In the genomic region with DNA sequence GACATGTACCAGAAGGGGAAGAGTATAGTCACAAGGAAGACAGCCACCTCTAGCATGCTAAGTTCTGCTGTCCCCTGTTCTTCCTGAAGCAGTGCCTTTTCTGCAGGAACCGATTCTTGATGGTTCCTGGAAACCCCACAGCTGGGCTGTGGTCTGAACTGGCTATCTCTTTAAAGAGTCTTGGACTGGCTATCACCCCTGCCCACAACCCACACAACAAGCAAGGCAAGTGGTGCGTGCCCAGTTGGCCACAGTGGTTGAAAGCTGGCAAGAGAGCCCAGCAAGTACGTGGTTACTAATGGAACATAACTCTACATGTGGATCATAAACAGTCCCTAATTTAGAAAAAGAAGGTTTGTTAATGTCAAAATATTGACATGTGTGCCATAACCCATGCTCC, we compare ENCODE assay signal across 21 mouse cellular contexts.
DNase-seq lines count a peak whose midpoint lies in the region; ATAC-seq and TF ChIP-seq lines count a peak whose summit lies in the region.
"Had no signal": no experiment of that assay in that cellular context is flagged by ENCODE, and none has a peak within 500 bp of the region (broad histone marks: within the 10 kb centered on the region; RNA-seq: fewer than 3 reads in every experiment).

No protein-coding gene starts in this region.

- no peaks in the 10 kb centered on the region for H3K79me2 ChIP-seq in myocyte (ENCODE audit: control insufficient read depth, insufficient read depth)

- H3K36me3 ChIP-seq in lung, embryonic 16.5 days (ENCODE audit: control insufficient read depth, insufficient read depth, low read length), result peaks cover 22% of the 10 kb centered on the region
- H3K36me3 ChIP-seq in myocyte (ENCODE audit: control insufficient read depth, insufficient read depth), result peaks cover 62% of the 10 kb centered on the region

- peak; percentile 35; the same call in 1 of the 2 replicates for ATAC-seq in lung, embryonic 16.5 days (ENCODE audit: low read depth)
- peak; percentile 60 for ATAC-seq in common myeloid progenitor, adult 5-6 weeks (replicated peaks; ENCODE audit: low read depth, poor library complexity, severe bottlenecking)
- ATAC-seq: activated CD4-positive, CD25-positive, alpha-beta regulatory T cell, adult 4 months; forebrain, embryonic 13.5 days; forebrain, embryonic 16.5 days had no signal

- H3K4me3 ChIP-seq in lung, embryonic 16.5 days (ENCODE audit: low read length), result no peak overlapping the region
- no peak overlapping the region for H3K4me3 ChIP-seq in myocyte
- H3K4me3 ChIP-seq in gastrocnemius, adult 2 months, result no peak overlapping the region
- H3K4me3 ChIP-seq: embryonic facial prominence, embryonic 12.5 days; erythroblast, embryonic 14.5 days; forebrain, embryonic 13.5 days; hindbrain, embryonic 12.5 days; hindbrain, embryonic 15.5 days had no signal

- no peak for TF ChIP-seq POLR2A in myocyte (IDR thresholded peaks at IDR 0.05; ENCODE audit: insufficient read length, low read depth)

- no peak overlapping the region for H3K4me2 ChIP-seq in lung, embryonic 16.5 days (ENCODE audit: low read depth, low read length)
- no peak overlapping the region for H3K4me2 ChIP-seq in myocyte (ENCODE audit: low read depth)
- H3K4me2 ChIP-seq: embryonic facial prominence, embryonic 12.5 days; forebrain, embryonic 13.5 days; heart, embryonic 11.5 days; hindbrain, embryonic 12.5 days; hindbrain, embryonic 15.5 days had no signal

- H3K9ac ChIP-seq in lung, embryonic 16.5 days (ENCODE audit: low read length), result no peak overlapping the region
- H3K9ac ChIP-seq: embryonic facial prominence, embryonic 12.5 days; forebrain, embryonic 13.5 days; hindbrain, embryonic 12.5 days; hindbrain, embryonic 15.5 days had no signal

- DNase-seq in lung, adult 18-20 months, result no peak
- peak; percentile 55 for DNase-seq in 416B (ENCODE audit: low read depth)
- no peak for DNase-seq in gastrocnemius, adult 2 months
- DNase-seq: adrenal gland, adult 8-10 months; adrenal gland, postnatal 25 days; cerebellum, adult 11-12 months; cerebellum, adult 8-10 months; cerebellum, postnatal 10 days; cerebellum, postnatal 36 days; gastrocnemius, postnatal 14 days had no signal

- peaks cover 3% of the 10 kb centered on the region; the same call in 1 of the 2 replicates for H3K4me1 ChIP-seq in lung, embryonic 16.5 days (replicated peaks; ENCODE audit: control insufficient read depth, insufficient read depth, low read length)
- H3K4me1 ChIP-seq: embryonic facial prominence, embryonic 12.5 days; forebrain, embryonic 13.5 days; hindbrain, embryonic 12.5 days; hindbrain, embryonic 15.5 days had no signal

- no peak overlapping the region for H3ac ChIP-seq in myocyte (ENCODE audit: control insufficient read depth, insufficient read length)

- H3K9me3 ChIP-seq in lung, embryonic 16.5 days (ENCODE audit: control insufficient read depth, low read length), result no peaks in the 10 kb centered on the region
- H3K9me3 ChIP-seq: embryonic facial prominence, embryonic 12.5 days; forebrain, embryonic 13.5 days; hindbrain, embryonic 12.5 days; hindbrain, embryonic 15.5 days had no signal

- 69% methylated on average over 3 of the region's 3 CpGs for WGBS in lung, embryonic 16.5 days

- no peaks in the 10 kb centered on the region for H3K27me3 ChIP-seq in lung, embryonic 16.5 days (ENCODE audit: control insufficient read depth, insufficient read depth, low read depth, low read length)
- H3K27me3 ChIP-seq in myocyte (ENCODE audit: control insufficient read depth, insufficient read depth, insufficient read length), result no peaks in the 10 kb centered on the region
- H3K27me3 ChIP-seq: embryonic facial prominence, embryonic 12.5 days; forebrain, embryonic 13.5 days; hindbrain, embryonic 12.5 days; hindbrain, embryonic 15.5 days had no signal

- TF ChIP-seq CTCF in gastrocnemius, adult 2 months (IDR thresholded peaks at IDR 0.05), result no peak

- peak overlapping the region; percentile 42; the same call in 1 of the 2 replicates for H3K27ac ChIP-seq in lung, embryonic 16.5 days (ENCODE audit: low read length)
- no peak overlapping the region for H3K27ac ChIP-seq in gastrocnemius, adult 2 months
- H3K27ac ChIP-seq: embryonic facial prominence, embryonic 12.5 days; forebrain, embryonic 13.5 days; hindbrain, embryonic 12.5 days; hindbrain, embryonic 15.5 days had no signal

- intact Hi-C loops in gastrocnemius, adult 2 months (cut with DNase I), result loop anchor here (5.0 kb wide), 1 partner anchor 275 kb away; no protein-coding TSS in a partner anchor

TF ChIP-seq in myocyte, 11 proteins besides CTCF, POLR2A, EP300 and RAD21:
- TF ChIP-seq SRF (IDR thresholded peaks at IDR 0.05; ENCODE audit: control insufficient read depth, insufficient read length, low read depth) (no peak), MAX (IDR thresholded peaks at IDR 0.05; ENCODE audit: low read depth) (no peak), E2F4 (IDR thresholded peaks at IDR 0.05; ENCODE audit: insufficient read depth) (no peak), REST (IDR thresholded peaks at IDR 0.05; ENCODE audit: insufficient read depth, insufficient read length) (no peak), TCF3 (IDR thresholded peaks at IDR 0.05; ENCODE audit: insufficient read length, low read depth) (no peak), USF1 (IDR thresholded peaks at IDR 0.05; ENCODE audit: low read depth) (no peak), MYOD1 (IDR thresholded peaks at IDR 0.05; ENCODE audit: control insufficient read depth in 1 of 3, insufficient read length in 2 of 3, low read depth in 2 of 3) (peak in 2 of 3 experiments; percentile 31 to 50), MYOG (IDR thresholded peaks at IDR 0.05; ENCODE audit: control insufficient read depth in 1 of 3, insufficient read depth in 1 of 3, insufficient read length in 2 of 3, low read depth in 2 of 3) (peak; percentile 13 to 72 (median 61))
TF ChIP-seq in myocyte: peak in this region for 2.
